12 mouse cellular contexts compared by ENCODE assay signal in genomic region chr9:97491626-97492025, GRCm38 (mm10).
"Had no signal": no experiment of that assay in that cellular context is flagged by ENCODE, and none has a peak within 500 bp of the region (broad histone marks: within the 10 kb centered on the region; RNA-seq: fewer than 3 reads in every experiment).

No protein-coding gene starts in this region.

- DNase-seq: lung, adult 18-20 months; lung, embryonic 14.5 days; lung, postnatal 10 days; lung, postnatal 4 days; midbrain, embryonic 14.5 days; retina, postnatal 1 day; right cerebral cortex, postnatal 4 days; spleen, adult 18-20 months; thymus, adult 18-20 months; thymus, postnatal 14 days; thymus, postnatal 36 days had no signal

- ATAC-seq: midbrain, embryonic 16.5 days had no signal
